Mouse (Mus musculus) midbrain, embryonic 11.5 days (tissue): ENCODE results near the gene Sox30. TPM values are rescaled to one million over a fixed set of nuclear protein-coding genes. Genes with fewer than 3 reads are reported as not detected.

ENCODE experiments used
- ATAC-seq: fragments of 200-750 bp; cut with Nextera tagmentation; 2 replicates; pipeline ENCODE4 v1.8.0; 2017; ENCODE audit warnings: moderate TSS enrichment, moderate library complexity; ENCODE audit not compliant: low FRiP score
- DNase-seq: peaks from one replicate; pipeline ENCODE4 v3.0.0; 2015; ENCODE audit warnings: low spot score; ENCODE audit errors: missing footprints
- H3K27ac ChIP-seq: fragments of 300-500 bp; sonication (generic); 2 replicates; pipeline ENCODE4 v1.5.1; 2014; ENCODE audit warnings: low read depth, low read length
- H3K27me3 ChIP-seq: fragments of 300-500 bp; sonication (generic); 2 replicates; pipeline ENCODE4 v1.6.1; 2014; ENCODE audit warnings: mild to moderate bottlenecking, low read length, moderate library complexity, mixed read lengths; ENCODE audit not compliant: control insufficient read depth, insufficient read depth
- H3K36me3 ChIP-seq: fragments of 300-500 bp; sonication (generic); 2 replicates; pipeline ENCODE4 v1.6.1; 2014; ENCODE audit warnings: mild to moderate bottlenecking, low read length, moderate library complexity, mixed read lengths; ENCODE audit not compliant: control insufficient read depth, insufficient read depth
- H3K4me1 ChIP-seq: fragments of 300-500 bp; sonication (generic); 2 replicates; pipeline ENCODE4 v1.6.1; 2014; ENCODE audit warnings: low read length; ENCODE audit not compliant: control insufficient read depth, insufficient read depth
- H3K4me2 ChIP-seq: fragments of 300-500 bp; sonication (generic); 2 replicates; pipeline ENCODE4 v1.6.1; 2014; ENCODE audit warnings: mild to moderate bottlenecking, moderate library complexity
- H3K4me3 ChIP-seq: fragments of 300-500 bp; sonication (generic); 2 replicates; pipeline ENCODE4 v1.5.1; 2014; ENCODE audit warnings: low read depth, low read length
- H3K9ac ChIP-seq: fragments of 300-500 bp; sonication (generic); 2 replicates; pipeline ENCODE4 v1.6.1; 2014; ENCODE audit warnings: low read length
- H3K9me3 ChIP-seq: fragments of 300-500 bp; sonication (generic); 2 replicates; pipeline ENCODE4 v1.6.1; 2016; ENCODE audit warnings: low read length; ENCODE audit not compliant: control insufficient read depth
- WGBS: fragments of 180-500 bp; shearing (Covaris S2); extraction: QIAGEN DNeasy Blood & Tissue Kit; methylation state at CpG from one replicate; pipeline ENCODE4 v1.1.7; 2014; 5-methylcytosine and 5-hydroxymethylcytosine counted together
- polyA plus RNA-seq: library from polyadenylated mRNA; unstranded; fragments of >200 nt; fragmentation: Nextera tagmentation; extraction: Ambion mirVana; gene quantifications from 2 replicates; pipeline ENCODE4 v1.2.1, GENCODE M21; 2014

The Sox30 gene
- polyA plus RNA-seq, 1 experiment from 2014 or later: 0.18 TPM

DNA sequence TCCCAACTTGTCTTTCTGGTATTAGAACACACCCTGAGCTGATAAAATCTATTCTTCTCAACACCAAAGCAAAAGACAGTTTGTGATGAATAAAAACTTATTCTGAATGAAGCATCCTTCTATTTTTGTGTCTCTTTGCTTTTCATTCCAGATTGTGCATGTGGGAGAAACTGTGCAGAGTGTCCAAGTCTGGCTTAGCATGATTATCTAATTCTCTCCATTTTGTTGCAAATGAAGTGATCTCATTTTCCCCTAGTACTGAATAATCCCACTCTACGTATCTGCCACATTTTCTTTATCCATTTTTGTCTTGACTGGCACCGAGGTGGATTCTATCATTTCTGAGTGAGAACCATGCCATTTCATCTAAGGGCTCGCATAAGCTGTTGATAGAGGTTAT is 4.0 kb upstream of the Sox30 start:
- WGBS: 78% methylated on average over 3 of the region's 3 CpGs
- no peak overlapping the region for H3K4me3 ChIP-seq
- DNase-seq (no peak), ATAC-seq (no peak)
- peaks cover 3% of the 10 kb centered on the region for H3K27me3 ChIP-seq
- H3K9ac ChIP-seq: no peak overlapping the region
- no peaks in the 10 kb centered on the region for H3K9me3 ChIP-seq
- H3K4me2 ChIP-seq: no peak overlapping the region
- no peaks in the 10 kb centered on the region for H3K4me1 ChIP-seq
- H3K27ac ChIP-seq: no peak overlapping the region
- no peaks in the 10 kb centered on the region for H3K36me3 ChIP-seq

DNA sequence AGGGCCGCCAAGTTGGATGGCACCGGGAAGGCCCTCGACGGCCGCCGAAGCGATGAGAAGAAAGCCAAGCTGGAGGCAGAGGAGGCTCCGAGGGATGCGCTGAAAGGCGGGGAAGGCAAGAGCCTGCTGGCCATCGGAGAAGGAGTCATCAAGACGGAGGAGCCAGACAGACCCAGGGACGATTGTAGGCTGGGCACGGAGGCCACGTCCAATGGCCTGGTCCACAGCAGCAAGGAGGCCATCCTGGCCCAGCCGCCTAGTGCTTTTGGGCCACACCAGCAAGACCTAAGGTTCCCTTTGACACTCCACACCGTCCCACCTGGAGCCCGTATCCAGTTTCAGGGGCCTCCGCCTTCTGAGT is 763 bp downstream of the Sox30 start:
- WGBS: 50% methylated on average over 19 of the region's 19 CpGs
- no peaks in the 10 kb centered on the region for H3K4me1 ChIP-seq
- H3K27me3 ChIP-seq: peaks cover 3% of the 10 kb centered on the region; the same call in 1 of the 2 replicates
- H3K9ac ChIP-seq: peak overlapping the region; percentile 64
- peak overlapping the region; percentile 46 for H3K4me2 ChIP-seq
- H3K9me3 ChIP-seq: no peaks in the 10 kb centered on the region
- ATAC-seq (peak; percentile 54), DNase-seq (peak; percentile 93)
- H3K4me3 ChIP-seq: peak overlapping the region; percentile 49
- H3K27ac ChIP-seq: peak overlapping the region; percentile 17; the same call in 1 of the 2 replicates
- no peaks in the 10 kb centered on the region for H3K36me3 ChIP-seq

DNA sequence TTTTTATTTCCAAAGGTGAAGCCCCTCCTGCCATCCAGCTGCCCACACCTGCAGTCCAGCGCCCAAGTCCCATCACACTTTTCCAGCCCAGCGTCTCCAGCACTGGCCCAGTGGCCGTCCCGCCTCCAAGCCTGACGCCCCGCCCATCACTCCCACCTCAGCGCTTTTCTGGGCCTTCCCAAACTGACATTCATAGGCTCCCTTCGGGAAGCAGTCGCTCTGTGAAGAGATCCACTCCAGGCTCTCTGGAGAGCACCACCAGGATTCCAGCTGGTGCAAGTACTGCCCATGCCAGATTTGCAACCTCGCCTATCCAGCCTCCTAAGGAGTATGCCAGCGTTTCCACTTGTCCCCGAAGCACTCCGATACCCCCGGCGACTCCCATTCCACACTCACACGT is 11.5 kb downstream of the Sox30 start:
- peaks cover 2% of the 10 kb centered on the region; the same call in 1 of the 2 replicates for H3K4me1 ChIP-seq
- peak; percentile 69 for ATAC-seq
- no peak overlapping the region for H3K27ac ChIP-seq
- H3K4me2 ChIP-seq: peak overlapping the region; percentile 41
- 11% methylated on average over 16 of the region's 16 CpGs for WGBS
- no peaks in the 10 kb centered on the region for H3K36me3 ChIP-seq
- peak overlapping the region; percentile 7; the same call in 1 of the 2 replicates for H3K9ac ChIP-seq
- H3K4me3 ChIP-seq: peak overlapping the region; percentile 9; the same call in 1 of the 2 replicates
- H3K9me3 ChIP-seq: no peaks in the 10 kb centered on the region
- peak; percentile 86 for DNase-seq
- no peaks in the 10 kb centered on the region; the same call in 1 of the 2 replicates for H3K27me3 ChIP-seq

DNA sequence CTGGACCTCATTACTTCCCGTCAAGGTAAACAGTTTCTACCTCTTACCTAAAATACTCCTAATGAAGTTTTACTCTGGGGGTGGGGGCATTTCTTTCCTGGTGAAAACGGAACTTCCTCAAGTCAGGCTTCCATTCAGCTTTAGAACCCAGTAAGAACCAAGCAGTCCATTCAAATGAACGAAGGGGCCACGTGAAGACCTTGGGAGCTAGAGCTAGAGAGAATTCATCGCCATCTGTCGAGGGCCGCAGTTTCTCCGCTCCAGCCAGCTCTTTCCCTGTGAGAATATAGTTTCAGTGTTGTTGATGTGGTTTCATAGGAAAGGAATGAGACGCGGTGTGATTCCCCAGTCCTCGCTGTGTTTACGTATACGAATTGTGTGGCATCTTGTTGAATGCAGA is 12.0 kb downstream of the Sox30 start:
- DNase-seq (no peak), ATAC-seq (no peak)
- Histone ChIP-seq H3K4me3 (no peak overlapping the region), H3K4me2 (peak overlapping the region; percentile 41), H3K9me3 (no peaks in the 10 kb centered on the region), H3K27ac (no peak overlapping the region), H3K36me3 (no peaks in the 10 kb centered on the region), H3K27me3 (no peaks in the 10 kb centered on the region; the same call in 1 of the 2 replicates), H3K9ac (peak overlapping the region; percentile 7; the same call in 1 of the 2 replicates), H3K4me1 (peaks cover 2% of the 10 kb centered on the region; the same call in 1 of the 2 replicates)
- WGBS: 56% methylated on average over 13 of the region's 13 CpGs

DNA sequence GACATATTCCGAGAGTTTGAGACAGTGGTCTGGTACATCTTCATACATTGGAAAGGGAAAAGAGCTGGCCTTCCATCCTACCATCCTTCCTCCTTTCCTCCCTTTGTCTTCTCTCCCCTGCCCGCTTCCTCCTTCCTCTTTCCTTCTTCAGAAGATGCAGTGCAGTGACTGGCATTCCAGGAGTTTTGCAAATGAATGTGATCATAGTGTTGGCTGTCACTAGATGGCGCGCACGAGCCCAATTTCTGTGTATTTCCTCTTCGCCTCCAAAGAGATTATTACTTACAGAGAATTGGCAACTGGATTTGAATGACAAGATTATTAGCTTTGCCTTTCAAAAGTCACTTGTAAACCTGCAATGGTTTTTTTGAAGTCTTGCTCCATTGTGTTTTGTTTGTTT is 36.0 kb downstream of the Sox30 start:
- Histone ChIP-seq H3K36me3 (no peaks in the 10 kb centered on the region), H3K9me3 (no peaks in the 10 kb centered on the region), H3K27me3 (no peaks in the 10 kb centered on the region), H3K9ac (no peak overlapping the region), H3K4me3 (no peak overlapping the region), H3K4me2 (no peak overlapping the region), H3K4me1 (no peaks in the 10 kb centered on the region), H3K27ac (no peak overlapping the region)
- 27% methylated on average over 6 of the region's 6 CpGs for WGBS
- DNase-seq: peak; percentile 96
- ATAC-seq: no peak

DNA sequence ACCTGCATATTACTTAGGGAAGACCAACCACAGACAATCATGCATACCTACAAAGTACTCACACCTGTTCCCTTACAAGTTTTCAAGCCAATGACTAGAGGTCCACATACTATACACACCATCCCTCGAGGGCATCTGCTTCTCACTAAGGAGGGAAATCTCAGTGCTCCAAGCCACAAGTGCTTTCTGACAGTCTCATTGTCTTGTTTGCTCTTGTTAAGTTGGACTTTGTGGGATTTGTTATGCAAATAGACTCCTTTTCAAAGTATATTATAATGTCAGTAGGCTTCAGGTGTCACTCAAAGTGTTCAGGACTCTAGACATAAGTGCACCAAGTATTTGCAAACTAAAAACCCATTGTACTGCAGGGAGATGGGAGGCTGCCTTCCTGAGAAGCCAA is 40.1 kb downstream of the Sox30 start:
- H3K27me3 ChIP-seq: no peaks in the 10 kb centered on the region
- no peak for DNase-seq
- H3K9ac ChIP-seq: no peak overlapping the region
- H3K9me3 ChIP-seq: no peaks in the 10 kb centered on the region
- no peak for ATAC-seq
- H3K4me2 ChIP-seq: no peak overlapping the region
- H3K36me3 ChIP-seq: no peaks in the 10 kb centered on the region
- 74% methylated on average over 1 of the region's 1 CpGs for WGBS
- H3K4me3 ChIP-seq: no peak overlapping the region
- no peak overlapping the region for H3K27ac ChIP-seq
- H3K4me1 ChIP-seq: no peaks in the 10 kb centered on the region

DNA sequence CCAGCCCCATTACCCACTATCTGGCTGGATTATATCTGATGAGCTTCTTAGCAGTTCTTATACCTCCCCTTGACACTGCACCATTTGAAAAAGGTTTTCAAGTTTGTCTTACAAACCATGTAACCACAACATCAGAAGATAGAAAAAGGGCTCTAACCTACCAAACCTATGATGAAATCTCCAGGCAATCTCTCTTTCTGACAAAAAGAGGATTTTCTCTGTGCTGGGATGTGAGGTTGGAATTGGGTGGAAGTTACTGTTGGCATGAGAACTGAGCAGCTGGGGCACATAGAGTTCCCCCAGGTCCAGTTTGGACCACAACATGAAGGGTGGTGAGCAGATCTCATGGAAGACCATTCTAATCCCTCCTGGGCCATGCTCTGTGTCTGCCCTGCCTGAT is 41.7 kb downstream of the Sox30 start:
- H3K9me3 ChIP-seq: no peaks in the 10 kb centered on the region
- H3K9ac ChIP-seq: no peak overlapping the region
- H3K36me3 ChIP-seq: no peaks in the 10 kb centered on the region
- H3K4me2 ChIP-seq: no peak overlapping the region
- DNase-seq (no peak), ATAC-seq (no peak)
- no peaks in the 10 kb centered on the region for H3K27me3 ChIP-seq
- no peak overlapping the region for H3K27ac ChIP-seq
- H3K4me3 ChIP-seq: no peak overlapping the region
- no peaks in the 10 kb centered on the region for H3K4me1 ChIP-seq

DNA sequence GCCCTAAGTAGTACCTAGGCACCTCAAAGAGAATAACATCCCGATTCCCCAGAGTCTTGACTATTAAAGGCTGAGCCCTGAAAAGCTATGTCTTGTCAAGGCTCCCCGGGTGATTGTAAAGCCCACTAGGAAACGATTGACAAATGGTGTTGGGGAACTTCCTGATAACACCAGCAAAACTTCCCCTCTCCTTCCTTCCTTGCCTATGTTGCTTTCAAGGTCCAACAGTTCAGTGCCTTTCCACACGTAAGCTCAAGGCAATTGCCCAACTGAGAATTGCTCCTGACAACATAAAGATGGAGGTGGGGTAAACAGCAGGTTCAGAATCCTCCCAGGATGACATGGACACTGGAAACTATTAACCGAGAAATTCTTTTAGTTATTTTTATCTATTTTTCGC is 42.9 kb downstream of the Sox30 start:
- H3K9me3 ChIP-seq: no peaks in the 10 kb centered on the region
- WGBS: 85% methylated on average over 6 of the region's 6 CpGs
- no peaks in the 10 kb centered on the region for H3K4me1 ChIP-seq
- no peak for DNase-seq
- ATAC-seq: no peak
- no peak overlapping the region for H3K9ac ChIP-seq
- H3K4me3 ChIP-seq: no peak overlapping the region
- H3K27me3 ChIP-seq: no peaks in the 10 kb centered on the region
- H3K4me2 ChIP-seq: no peak overlapping the region
- H3K27ac ChIP-seq: no peak overlapping the region
- H3K36me3 ChIP-seq: no peaks in the 10 kb centered on the region

DNA sequence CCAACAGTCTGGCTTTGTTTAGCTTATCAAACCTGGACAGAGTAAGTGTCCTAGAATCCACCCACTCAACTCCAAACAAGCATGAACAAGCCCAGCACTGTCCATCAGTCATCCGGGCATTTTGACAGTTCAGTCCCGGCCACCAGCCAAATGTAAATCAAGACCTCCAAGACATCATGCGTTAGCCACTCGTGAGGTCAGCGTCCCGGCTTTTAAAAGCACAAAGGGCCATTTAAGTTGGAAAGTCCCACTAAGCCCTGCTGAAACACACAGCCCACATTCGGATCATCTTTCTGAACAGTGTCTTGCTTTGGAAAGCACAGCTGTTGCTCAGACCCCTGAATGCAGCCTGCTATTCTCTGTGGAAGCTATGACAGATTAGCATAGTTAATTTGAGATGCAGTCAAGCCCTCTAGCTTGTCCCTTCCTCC is 45.9 kb downstream of the Sox30 start:
- no peaks in the 10 kb centered on the region for H3K9me3 ChIP-seq
- 62% methylated on average over 7 of the region's 7 CpGs for WGBS

More for the DNA sequence above, 45.9 kb downstream of the Sox30 start:
- H3K27ac ChIP-seq: no peak overlapping the region
- H3K4me1 ChIP-seq: no peaks in the 10 kb centered on the region
- H3K27me3 ChIP-seq: no peaks in the 10 kb centered on the region
- DNase-seq (no peak), ATAC-seq (0 out of 2 replicates have a peak, but pooled peaks have one; percentile 30)
- no peaks in the 10 kb centered on the region for H3K36me3 ChIP-seq
- no peak overlapping the region for H3K9ac ChIP-seq
- no peak overlapping the region for H3K4me3 ChIP-seq
- no peak overlapping the region for H3K4me2 ChIP-seq
